Mouse (Mus musculus): ENCODE results near the gene Inpp5a. TPM values are rescaled to one million over a fixed set of nuclear protein-coding genes. Genes with fewer than 3 reads are reported as not detected.

The Inpp5a gene
- total RNA-seq, 4 experiments from 2014 or later, result 85.2 to 98.8 (median 89.6) TPM

DNA sequence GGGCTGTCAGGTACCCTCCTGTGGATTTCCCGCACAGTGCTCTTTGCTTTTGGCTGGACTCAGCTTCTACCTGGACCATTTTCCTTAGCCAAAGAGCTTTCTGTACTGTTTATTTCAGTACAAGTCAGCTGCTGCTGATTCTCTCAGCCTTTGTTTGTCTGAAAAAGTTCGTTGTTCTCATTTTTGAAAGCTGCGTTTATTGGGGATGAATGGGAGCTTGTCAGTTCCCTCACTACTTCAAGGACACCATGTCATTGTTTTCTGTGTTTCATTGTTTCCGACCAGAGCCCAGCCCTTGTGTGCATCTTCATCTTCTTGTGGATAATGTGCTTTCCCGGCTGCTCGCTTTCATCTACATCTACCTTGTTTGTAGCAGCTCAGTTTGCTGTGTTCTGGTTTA is 90.7 kb downstream of the Inpp5a start:
- no peak for DNase-seq

DNA sequence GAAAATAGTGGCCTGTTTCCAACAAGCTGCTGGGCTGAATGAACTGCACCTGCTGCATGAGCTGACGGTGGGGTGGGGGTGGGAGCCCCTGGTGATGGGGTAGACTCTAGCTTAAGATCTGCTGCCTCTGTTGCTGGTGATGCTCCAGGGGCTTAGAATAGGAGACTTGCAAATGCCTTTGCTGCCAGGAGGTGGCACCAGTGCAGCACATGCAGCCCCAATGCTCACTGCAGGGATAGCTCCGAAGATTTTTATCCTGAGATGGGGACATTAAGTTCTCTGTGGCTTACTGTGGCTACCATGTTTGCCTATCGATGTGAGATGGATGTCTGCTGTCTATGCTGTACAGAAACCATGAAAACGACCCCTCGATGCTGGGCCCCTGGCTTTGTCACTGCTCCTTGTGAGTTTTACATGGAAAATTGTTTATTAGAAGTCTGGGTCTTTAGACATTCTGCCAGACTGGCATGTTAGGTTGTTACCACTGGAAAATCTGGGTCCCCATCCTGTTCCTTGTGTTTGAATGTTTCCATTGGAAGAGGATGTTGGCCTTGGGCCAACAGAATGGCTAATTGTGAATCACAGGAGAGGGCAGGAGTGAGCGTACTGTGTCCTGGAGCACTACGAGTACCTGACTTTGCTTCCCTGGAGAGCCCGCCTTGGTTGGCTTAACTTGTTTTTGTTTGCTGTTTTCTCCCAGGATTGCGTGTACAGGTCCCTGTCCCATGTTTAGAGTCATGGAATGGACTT is 95.5 kb downstream of the Inpp5a start:
- no peak for DNase-seq

DNA sequence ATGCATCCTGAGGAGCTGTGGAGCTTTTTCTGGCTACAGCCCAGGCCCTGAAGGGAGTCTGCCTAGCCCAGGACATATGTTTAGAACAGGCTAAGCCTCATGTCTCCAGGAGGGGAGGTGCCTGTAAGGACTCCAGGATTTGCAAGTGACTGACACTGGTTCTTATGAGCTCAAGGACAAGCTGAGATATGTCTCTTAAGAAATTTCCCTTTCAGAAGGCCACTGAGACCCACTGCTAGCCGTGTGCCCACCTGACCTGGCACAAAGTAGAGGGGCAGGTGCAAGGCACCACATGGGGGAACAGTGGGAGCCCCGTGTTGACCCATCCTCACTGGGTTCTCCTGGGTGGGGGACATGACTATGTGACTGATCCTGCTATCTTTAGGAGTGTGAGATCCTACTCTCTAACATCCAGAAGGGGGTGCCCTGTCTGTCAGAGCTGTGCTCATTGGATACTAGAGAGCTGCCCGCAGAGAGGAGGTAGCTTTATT is 100.9 kb downstream of the Inpp5a start:
- DNase-seq, result no peak

DNA sequence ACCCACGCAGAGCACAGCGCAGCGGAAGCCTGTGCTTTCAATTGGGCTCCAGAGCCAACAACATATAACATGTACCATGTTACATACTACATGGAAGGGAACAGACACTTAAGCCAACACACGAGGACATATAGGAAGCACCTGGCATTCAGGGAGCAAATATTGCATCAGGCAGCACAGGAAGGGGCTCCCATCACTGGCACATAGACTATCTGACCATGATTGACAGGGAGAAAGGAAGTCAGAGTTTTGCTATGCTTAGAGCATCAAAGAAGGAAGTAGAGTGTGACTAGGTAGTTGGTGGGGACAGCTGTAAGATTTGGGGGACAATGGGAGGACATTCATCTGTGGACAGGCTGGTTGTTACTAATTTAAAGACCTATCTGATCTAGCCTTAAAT is 103.4 kb downstream of the Inpp5a start:
- DNase-seq, result no peak

DNA sequence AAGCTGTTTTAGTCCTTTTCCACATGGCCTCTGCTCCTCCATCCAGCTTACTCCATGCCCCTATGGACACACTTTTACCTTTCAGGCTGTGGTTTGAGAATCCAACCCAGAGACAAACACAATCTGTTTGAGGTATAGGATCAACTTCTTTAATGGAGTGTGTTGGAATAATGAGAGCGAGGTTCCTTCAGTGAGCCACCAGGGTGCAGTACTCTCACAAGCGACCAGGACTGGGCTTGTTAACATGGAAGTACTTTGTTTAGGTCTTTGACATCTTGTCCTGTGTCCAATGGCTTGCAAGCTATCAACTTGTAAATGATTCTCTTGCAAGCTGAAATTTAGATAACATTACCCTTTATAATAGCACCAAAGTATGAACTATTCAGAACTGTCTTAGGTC is 104.0 kb downstream of the Inpp5a start:
- DNase-seq, result no peak

DNA sequence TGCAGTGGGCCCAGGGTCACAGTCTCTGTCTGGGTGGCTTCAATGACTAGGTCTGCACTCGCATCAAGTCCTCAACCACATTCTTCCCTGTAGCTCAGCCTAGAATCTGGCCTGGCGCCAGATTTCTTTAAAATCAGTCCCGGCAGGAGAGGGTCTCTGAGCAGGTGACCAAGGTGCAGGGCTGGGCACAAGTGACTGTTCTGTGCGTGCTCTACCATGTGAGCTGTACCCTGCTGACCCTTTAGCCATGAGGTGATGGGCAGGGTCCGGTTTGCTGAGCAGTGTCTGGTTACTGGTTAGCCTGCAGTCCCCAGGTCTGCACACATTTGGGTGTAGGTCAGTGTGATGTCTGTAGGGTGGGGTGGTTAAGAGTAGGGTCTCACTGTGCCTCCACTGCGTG is 106.9 kb downstream of the Inpp5a start:
- DNase-seq, result no peak

DNA sequence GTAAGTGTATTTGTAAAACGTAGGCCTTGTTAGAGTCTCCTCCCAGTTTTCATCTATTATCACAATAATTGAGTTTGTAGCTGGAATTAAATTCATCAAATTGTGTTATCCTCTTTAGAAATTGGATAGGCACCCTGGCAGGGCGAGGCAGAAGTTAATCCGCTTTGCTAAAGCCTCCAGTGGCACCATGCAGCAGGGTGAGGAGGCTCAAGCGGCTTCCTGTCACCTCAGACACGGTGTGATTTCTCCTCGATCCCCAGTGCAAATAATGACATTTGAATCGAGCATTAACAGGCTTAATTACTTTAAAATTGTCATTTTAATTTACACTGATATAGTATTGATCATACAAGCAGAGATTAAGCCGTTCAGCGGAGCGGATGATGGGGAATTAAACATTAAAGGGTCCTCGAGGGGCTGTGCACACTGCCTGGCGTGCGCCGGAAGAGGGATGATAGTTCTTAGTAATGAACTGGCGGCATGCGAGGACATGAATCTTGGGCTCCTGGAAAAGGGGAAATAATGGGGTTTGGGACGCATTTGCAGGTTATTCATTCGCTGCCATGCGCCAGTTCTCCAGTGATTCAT is 109.2 kb downstream of the Inpp5a start:
- DNase-seq, result no peak

DNA sequence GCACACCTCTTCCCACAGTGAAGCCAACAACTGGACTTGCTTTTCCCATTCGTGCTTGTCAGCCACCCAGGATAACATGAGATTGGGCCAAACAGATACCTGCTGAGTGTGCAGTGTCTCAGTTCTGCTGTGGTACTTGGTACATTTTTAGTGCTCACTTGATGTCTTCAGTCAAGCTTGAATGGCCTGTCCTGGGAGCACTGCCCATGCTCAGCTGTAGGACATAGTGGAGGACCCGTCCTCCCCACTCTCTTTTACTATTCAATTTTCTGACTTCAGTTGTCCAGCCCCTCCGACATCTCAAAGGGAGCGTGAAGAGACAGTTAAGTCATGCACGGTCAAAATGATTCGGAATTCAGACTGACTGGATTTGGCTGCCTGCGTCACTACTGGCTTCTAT is 115.2 kb downstream of the Inpp5a start:
- no peak for DNase-seq

DNA sequence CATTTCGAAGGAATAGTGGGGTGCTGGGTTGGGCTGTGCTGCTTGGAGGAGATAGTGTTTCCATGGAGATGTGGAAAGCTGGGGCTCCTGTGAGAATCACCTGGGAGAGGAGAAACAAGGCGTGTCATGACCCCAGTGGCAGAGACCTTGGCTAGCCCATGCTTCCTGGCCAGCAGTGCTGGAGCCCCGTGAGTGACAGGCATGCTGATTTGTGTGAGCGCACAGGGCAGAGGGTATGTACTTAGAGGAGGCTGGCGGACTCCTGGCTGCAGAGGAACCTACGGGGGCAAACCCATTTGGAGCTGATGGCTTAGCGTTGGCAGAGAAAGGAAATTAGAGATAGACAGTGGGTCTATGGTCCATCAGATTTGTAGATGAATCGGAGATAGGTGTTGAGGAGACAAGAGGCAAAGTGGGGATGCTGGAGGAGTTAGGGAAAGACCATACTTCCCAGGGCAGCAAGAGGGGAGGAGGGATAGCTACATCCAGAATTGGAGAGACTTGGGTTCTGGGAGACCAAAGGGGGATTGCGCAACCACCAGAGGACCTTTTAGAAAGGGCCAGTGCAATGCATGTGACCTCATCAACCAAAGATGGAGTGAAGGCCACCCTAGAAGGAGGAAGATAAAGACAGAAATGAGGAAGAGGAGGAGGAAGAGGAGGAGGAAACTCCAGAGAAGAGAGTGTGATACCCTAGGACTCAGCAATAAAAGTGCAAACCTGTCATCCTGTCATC is 117.9 kb downstream of the Inpp5a start:
- DNase-seq, result no peak

DNA sequence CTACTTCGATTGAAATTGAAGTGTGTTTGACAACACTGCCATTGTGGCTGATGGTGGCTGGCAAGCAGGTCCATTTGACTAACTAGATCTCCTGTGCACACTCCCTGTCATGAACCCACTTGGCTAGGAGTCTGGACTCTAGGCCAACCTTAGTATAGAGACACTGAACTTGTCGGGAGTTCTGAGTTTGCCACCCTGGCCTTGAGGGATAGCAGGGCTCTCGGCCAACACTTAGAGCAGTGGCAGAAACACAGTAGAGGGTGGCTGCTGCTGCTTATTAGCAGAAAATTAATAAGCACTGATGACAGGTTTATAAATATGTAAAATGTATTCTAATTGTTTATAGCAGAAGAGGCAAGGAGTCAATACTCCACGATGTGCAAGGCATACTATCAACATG is 120.0 kb downstream of the Inpp5a start:
- DNase-seq, result no peak

DNA sequence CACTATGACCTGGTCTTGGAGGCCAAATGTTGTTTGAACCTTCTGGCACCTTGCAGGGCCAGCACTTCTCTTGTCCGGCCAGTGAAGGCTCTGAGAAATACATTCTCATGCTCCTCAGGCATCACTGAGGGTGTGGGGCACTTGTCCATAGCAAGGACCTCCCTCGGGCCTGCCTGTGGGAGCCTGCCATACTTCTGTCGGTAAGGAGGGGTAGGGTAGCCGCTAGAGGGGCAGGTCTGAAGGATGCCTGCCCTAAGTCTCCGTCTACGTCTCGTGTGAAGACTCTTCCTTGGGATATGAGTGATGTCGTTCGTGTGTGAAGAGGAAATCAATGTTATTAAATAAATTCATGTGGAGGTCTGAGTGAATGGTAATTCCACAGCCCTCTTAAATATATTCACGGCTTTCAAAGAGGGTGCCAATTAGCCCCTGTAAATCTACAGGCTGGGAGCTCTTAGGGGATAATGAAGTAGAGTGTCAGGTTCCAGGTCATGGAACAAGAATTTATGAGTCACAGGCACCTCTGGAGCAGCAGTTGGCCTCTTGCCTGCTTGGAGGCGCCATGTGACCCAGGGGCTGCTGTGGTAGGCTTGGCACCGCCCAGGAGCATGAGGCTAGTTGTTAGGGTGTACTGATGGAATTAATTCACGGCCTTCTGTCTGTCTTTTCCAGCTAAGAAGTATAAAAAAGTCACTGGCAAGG is 127.2 kb downstream of the Inpp5a start:
- peak; percentile 65 for DNase-seq

DNA sequence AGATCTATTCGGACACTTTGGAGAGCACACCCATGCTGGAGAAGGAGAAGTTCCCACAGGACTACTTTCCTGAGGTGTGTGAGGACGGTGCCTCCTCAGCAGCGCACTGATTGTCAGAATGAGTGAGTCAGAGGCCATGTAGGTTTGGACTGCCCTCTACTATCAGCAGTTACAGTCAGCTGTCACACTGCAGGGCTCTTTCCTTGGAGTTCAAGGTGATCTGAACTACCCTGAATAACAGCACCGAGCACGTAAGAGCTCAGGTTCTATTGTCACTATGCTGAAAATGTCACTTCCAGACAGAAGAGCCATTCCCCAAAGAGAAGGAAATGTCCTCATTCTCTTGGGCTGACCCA is 127.7 kb downstream of the Inpp5a start:
- DNase-seq, result no peak

DNA sequence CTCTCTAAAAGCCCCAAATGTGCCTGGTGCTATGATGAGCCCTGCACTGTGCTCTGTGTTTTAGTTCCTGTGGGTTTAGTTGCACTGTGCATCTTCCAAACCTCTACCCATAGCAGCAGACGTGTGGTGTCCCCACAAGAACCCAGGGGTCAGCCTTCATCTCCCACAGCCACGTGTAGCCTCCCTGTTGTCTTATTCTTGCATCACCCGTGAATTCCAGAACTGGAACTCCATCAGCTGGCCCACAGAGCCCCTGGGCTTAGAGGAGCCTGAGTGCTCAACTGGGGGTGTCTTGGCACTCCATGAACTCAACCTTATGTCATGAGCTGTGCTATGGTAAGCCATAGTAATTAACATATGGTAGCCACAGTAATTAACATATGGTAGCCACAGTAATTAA is 129.4 kb downstream of the Inpp5a start:
- no peak for DNase-seq

DNA sequence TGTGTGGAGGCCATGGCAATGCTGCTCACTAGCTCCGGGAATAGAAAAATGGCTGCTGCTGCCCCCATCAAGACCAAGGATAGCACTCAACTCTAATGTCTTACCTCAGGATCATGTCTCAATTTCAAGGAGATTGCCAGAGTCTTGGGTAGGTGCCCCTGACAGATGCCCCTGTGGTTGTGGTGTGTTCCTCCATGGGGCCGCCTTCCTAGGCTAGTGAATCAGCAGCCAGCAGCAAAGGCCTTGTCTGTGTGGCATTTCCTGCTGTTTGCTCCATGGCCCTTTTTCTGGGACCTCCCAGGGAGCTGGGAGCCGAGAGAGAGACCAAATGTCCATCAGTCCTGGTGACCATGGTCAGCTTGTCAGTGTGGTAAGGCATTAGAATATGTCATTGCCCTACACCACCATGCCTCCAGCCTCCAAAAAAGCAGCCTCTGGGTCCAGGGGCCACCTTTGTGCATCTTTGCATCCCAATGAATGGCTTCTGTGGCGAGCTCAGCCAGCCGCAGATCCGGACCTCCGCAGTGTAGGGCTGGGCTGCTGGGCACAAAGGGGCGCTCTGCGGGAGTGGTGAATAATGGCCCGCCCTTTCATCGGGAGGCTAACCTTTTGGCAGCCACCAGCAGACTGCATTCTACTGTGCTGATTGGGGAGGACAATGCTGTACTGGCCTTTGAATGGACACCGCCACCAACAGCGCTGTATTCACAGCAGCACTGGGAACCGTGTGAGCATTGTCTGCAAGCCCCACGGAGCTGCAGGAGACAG is 139.6 kb downstream of the Inpp5a start:
- DNase-seq, result no peak

DNA sequence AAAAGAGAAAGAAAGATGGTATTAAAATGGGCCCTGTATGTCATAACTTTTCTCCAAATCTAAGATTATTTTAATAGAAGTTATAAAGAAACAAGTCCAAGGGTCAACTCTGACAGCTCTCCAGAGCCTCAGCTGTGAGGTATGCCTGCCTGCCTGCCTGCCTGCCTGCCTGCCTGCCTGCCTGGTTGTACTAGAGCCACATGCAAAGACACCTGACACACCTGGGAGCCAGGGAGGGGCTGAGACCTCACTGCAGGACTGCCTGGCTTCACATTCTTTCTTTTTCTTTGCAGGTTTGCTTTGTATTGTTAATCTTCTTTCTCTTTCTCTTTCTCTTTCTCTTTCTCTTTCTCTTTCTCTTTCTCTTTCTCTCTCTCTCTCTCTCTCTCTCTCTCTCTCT is 140.3 kb downstream of the Inpp5a start:
- no peak for DNase-seq

DNA sequence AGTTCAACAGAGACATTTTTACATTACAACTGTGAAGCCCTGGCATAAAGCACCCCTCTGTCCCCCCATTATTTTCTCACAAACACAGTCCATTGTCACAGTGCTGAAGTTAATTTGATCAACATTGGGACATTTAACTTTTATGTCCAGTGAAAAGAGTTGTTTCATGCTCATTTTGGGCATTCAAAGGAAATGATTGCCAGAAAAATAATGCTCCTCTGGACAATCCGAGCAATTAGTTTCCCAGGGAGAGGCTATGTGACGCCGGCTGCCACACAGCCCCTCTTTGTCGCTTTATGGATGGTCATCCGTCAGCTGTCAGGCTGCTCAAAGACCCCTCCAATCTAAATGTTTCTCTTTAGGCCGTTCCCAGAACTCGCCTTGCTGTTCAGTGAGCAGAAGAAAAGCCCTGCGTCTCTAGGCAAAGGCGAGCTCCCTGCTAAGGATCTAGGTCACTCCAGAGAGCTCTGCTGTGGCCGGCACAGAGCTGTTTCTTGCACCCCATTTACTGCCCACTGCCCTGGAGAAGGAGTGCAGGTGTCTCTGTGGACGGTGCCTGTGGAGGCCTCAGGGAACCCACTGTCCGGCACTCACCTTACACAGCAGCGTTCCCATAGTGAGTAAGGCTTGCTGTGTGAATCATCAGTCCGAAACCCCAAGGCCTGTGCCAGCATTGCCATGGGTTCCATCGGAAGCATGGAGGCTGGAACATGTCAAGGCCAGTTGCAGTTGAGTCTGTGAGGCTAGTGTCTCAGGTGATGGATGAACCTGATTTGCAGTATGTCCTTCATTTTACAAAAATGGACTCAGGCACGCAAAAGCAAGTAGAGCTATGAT is 141.9 kb downstream of the Inpp5a start:
- DNase-seq, result peak; percentile 84

DNA sequence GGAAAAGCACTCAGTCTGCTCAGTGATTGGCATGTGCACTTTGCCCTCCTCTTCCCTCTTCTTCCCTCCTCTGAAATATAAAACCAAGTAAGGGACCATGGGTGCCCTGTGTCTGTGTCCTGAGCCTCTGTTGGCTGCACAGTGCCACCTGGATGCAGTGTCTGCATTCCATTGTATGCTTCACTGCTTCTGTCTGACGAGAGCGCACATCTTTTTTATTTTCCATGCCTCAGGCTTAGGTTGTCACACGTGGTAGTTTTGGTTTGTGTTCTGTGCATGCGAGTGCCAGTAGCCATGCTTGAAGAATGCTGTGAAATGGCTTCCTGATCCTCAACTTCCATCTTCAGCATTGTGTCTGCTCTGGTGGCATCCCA is 142.5 kb downstream of the Inpp5a start:
- DNase-seq, result no peak

DNA sequence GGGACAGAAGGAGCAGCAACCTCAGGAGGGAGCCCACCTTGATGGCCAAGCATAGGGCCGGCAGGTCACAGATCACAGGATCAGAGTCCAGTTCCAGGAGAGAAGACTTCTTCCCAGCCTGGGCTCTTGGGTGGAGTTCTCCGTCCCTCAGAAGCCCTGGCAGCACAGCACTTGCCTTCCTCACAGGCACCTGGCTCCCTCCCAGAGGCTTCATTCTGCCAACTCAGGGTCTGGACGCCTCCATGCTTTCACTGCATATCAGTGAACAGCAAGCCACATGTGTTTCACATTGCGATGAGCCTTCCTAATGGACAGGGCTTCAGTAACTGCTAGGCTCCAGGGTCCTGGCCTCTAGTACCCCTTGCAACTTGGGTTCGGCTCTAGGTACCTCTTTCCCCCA is 147.4 kb downstream of the Inpp5a start:
- no peak for DNase-seq

DNA sequence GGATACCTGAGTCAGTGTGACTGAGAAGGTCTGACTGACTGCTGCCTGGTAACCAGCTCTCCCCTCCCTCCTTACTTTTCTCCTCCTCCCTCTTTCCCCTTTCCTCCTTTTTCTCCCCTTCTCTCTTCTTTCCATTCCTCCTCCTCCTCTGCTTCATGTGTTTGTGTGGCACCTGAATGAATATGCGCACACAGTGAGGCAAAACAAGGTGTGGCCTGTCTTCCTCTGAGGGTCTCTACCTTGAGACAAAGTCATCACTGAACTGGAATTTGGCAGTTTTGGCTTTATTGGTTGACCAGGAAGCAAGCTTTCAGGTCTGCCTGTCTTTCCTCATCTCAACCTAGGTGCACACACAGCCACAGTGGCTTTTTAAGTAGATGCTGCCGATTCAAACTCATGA is 147.9 kb downstream of the Inpp5a start:
- no peak for DNase-seq

DNA sequence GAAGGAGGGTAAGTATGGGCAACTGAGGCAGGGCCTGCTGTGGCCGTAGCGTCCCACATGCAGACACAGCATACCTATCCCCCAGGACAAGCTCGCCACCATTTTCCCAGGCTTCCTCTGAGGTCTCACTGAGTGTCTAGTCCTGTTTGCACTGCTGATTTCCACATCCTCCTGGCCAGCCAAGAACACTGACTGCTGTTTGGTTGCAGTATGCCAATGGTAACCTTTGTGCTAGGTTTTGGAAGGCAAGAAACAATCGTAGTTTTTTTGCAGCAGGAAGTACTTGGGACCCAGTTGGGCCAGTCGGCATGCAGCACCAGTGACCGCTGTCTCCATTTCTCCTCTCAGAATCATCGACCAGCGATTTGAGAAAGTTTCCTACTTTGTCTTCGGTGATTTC is 148.9 kb downstream of the Inpp5a start:
- no peak for DNase-seq

DNA sequence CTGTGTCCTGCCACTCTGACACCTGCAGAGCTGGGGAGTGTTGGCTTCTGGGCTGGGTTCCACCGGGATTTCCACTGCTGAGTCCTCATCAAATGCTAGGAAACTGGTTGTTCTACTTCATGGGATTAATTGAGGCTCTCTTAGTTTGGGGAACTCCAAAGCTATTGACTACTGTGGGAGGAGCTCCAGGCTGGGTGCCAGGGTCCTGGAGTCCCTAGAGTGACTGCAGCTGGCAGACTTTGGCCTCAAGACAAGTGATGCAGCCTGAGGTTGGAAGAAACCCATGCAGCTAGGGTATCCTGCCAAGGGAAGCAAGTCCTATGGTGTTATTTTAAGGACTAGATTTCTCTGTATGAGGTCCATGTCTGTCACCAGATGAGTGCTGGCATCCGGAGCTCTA is 149.6 kb downstream of the Inpp5a start:
- DNase-seq, result no peak

DNA sequence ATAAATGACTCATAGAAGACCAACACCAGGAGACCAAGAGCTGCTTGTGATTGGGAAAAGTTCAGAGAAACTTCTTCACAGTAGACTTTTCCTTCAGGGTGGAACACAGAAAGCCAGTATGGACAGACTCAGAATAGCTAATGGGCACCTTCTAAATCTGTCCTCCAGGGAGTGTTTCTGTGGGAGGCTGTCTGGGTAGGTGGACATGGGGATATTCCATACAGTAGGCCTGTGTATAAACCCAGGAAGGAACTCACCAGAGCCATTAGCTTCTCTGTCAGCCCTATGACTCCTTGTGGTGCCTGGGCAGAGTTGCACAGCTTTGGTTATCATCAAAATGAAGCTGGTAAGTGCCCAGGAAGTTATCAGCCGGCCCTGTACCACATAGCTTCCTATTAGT is 151.7 kb downstream of the Inpp5a start:
- DNase-seq, result no peak
